Mouse (Mus musculus) liver, adult 2 months (tissue): ENCODE measurements around the gene Heg1. TPM values are rescaled to one million over a fixed set of nuclear protein-coding genes. Genes with fewer than 3 reads are reported as not detected.

Experiments used
- DNase-seq: peaks from one replicate; pipeline ENCODE4 v3.0.0-alpha.2; 2011; ENCODE audit warnings: low read depth, low spot score; ENCODE audit errors: extremely low read depth
- H3K27ac ChIP-seq: fragments of 200-500 bp; replicated peaks from 2 replicates; pipeline ENCODE4 v1.5.1; 2012; ENCODE audit warnings: low read depth, mild to moderate bottlenecking, control low read depth, inconsistent platforms, low read length; ENCODE audit not compliant: insufficient read depth
- H3K27me3 ChIP-seq: fragments of 200-500 bp; 2 replicates; pipeline ENCODE4 v1.6.1; 2012; ENCODE audit warnings: mild to moderate bottlenecking, moderate library complexity, low read length, inconsistent platforms; ENCODE audit not compliant: control insufficient read depth, insufficient read depth
- H3K36me3 ChIP-seq: fragments of 200-500 bp; 2 replicates; pipeline ENCODE4 v1.6.1; 2012; ENCODE audit warnings: low read length, inconsistent platforms; ENCODE audit not compliant: control insufficient read depth, insufficient read depth
- H3K4me1 ChIP-seq: fragments of 200-500 bp; 2 replicates; pipeline ENCODE4 v1.6.1; 2011; ENCODE audit warnings: low read length; ENCODE audit not compliant: control insufficient read depth, insufficient read depth
- H3K4me3 ChIP-seq: fragments of 200-500 bp; 2 replicates; pipeline ENCODE4 v1.5.1; 2011; ENCODE audit warnings: low read depth, mild to moderate bottlenecking, control low read depth, low read length, moderate library complexity; ENCODE audit not compliant: insufficient read depth
- H3K79me2 ChIP-seq: fragments of 200-500 bp; 2 replicates; pipeline ENCODE4 v1.6.1; 2012; ENCODE audit warnings: inconsistent platforms, mild to moderate bottlenecking, low read length, moderate library complexity; ENCODE audit not compliant: control insufficient read depth, insufficient read depth
- H3K9ac ChIP-seq: fragments of 200-500 bp; 2 replicates; pipeline ENCODE4 v1.6.1; 2012; ENCODE audit warnings: low read depth, mild to moderate bottlenecking, control low read depth, inconsistent platforms, low read length
- CTCF ChIP-seq: fragments of 200-500 bp; IDR thresholded peaks from 2 replicates; pipeline ENCODE4 v1.5.1; 2011; ENCODE audit warnings: low read depth, low read length, control low read depth
- POLR2A ChIP-seq: fragments of 200-500 bp; IDR thresholded peaks from 2 replicates; pipeline ENCODE4 v1.6.1; 2011; ENCODE audit warnings: low read length, control low read depth; ENCODE audit not compliant: insufficient read depth; ENCODE audit errors: extremely low read depth
- WGBS: fragments of 180-500 bp; shearing (Covaris S2); methylation state at CpG from one replicate; pipeline ENCODE4 v1.1.7; 2018; 5-methylcytosine and 5-hydroxymethylcytosine counted together
- polyA plus RNA-seq: library from polyadenylated mRNA; depleted of rRNA; stranded (reverse); fragments of >200 nt; gene quantifications from 2 replicates; pipeline ENCODE4 v1.2.3, GENCODE M21; 2012
- total RNA-seq: library from RNA; depleted of rRNA; stranded (reverse); fragments of >200 nt; gene quantifications from 2 replicates; pipeline ENCODE4 v1.2.3, GENCODE M21; 2014

Heg1 gene
- total and polyA plus RNA-seq, 2 experiments, result 5.8 to 8.6 TPM

GRCm38 (mm10) chr16:33705258-33705657, 21.1 kb downstream of the Heg1 start:
- H3K79me2 ChIP-seq, result peaks cover 4% of the 10 kb centered on the region; the same call in 1 of the 2 replicates
- H3K4me1 ChIP-seq, result no peaks in the 10 kb centered on the region; the same call in 1 of the 2 replicates
- no peaks in the 10 kb centered on the region for H3K27me3 ChIP-seq
- DNase-seq, result no peak
- H3K27ac ChIP-seq, result no peak overlapping the region
- H3K9ac ChIP-seq, result no peak overlapping the region
- no peaks in the 10 kb centered on the region for H3K36me3 ChIP-seq
- H3K4me3 ChIP-seq, result no peak overlapping the region
- TF ChIP-seq POLR2A (no peak), CTCF (no peak)
- 64% methylated on average over 6 of the region's 6 CpGs for WGBS

- H3K27me3 ChIP-seq, result no peaks in the 10 kb centered on the region
- no peak overlapping the region for H3K27ac ChIP-seq
- no peak overlapping the region for H3K9ac ChIP-seq
- no peak for DNase-seq
- no peaks in the 10 kb centered on the region; the same call in 1 of the 2 replicates for H3K4me1 ChIP-seq
- H3K79me2 ChIP-seq, result no peaks in the 10 kb centered on the region; the same call in 1 of the 2 replicates
- TF ChIP-seq CTCF (no peak), POLR2A (no peak)
- WGBS, result 94% methylated on average over 14 of the region's 14 CpGs
- H3K36me3 ChIP-seq, result peaks cover 2% of the 10 kb centered on the region; the same call in 1 of the 2 replicates
- H3K4me3 ChIP-seq, result no peak overlapping the region
Observed at GRCm38 (mm10) chr16:33706111-33706890, 22.1 kb downstream of the Heg1 start.

GRCm38 (mm10) chr16:33708031-33708430, 23.9 kb downstream of the Heg1 start:
- no peaks in the 10 kb centered on the region for H3K27me3 ChIP-seq
- TF ChIP-seq CTCF (no peak), POLR2A (no peak)
- no peaks in the 10 kb centered on the region; the same call in 1 of the 2 replicates for H3K79me2 ChIP-seq
- H3K4me3 ChIP-seq, result no peak overlapping the region
- H3K4me1 ChIP-seq, result no peaks in the 10 kb centered on the region; the same call in 1 of the 2 replicates
- H3K9ac ChIP-seq, result no peak overlapping the region
- no peak for DNase-seq
- no peak overlapping the region for H3K27ac ChIP-seq
- peaks cover 2% of the 10 kb centered on the region; the same call in 1 of the 2 replicates for H3K36me3 ChIP-seq
- 83% methylated on average over 10 of the region's 10 CpGs for WGBS

GRCm38 (mm10) chr16:33708585-33709397, 24.6 kb downstream of the Heg1 start:
- no peak for DNase-seq
- Histone ChIP-seq H3K4me3 (no peak overlapping the region), H3K27ac (no peak overlapping the region), H3K36me3 (peaks cover 2% of the 10 kb centered on the region; the same call in 1 of the 2 replicates), H3K27me3 (no peaks in the 10 kb centered on the region), H3K9ac (no peak overlapping the region), H3K4me1 (peaks cover 1% of the 10 kb centered on the region), H3K79me2 (no peaks in the 10 kb centered on the region; the same call in 1 of the 2 replicates)
- no peak for TF ChIP-seq POLR2A
- TF ChIP-seq CTCF, result no peak
- WGBS, result 94% methylated on average over 12 of the region's 12 CpGs

GRCm38 (mm10) chr16:33714271-33714670, 30.1 kb downstream of the Heg1 start:
- no peak overlapping the region for H3K27ac ChIP-seq
- TF ChIP-seq CTCF (no peak), POLR2A (no peak)
- H3K9ac ChIP-seq, result no peak overlapping the region
- no peak overlapping the region for H3K4me3 ChIP-seq
- DNase-seq, result no peak
- H3K79me2 ChIP-seq, result no peaks in the 10 kb centered on the region
- WGBS, result 48% methylated on average over 13 of the region's 13 CpGs
- no peaks in the 10 kb centered on the region for H3K27me3 ChIP-seq
- H3K4me1 ChIP-seq, result peaks cover 3% of the 10 kb centered on the region; the same call in 1 of the 2 replicates
- peaks cover 2% of the 10 kb centered on the region; the same call in 1 of the 2 replicates for H3K36me3 ChIP-seq
